Mouse (Mus musculus) heart, postnatal 25 days (tissue): Measurements from ENCODE around the gene Odf2. TPM values are rescaled to one million over a fixed set of nuclear protein-coding genes. Genes with fewer than 3 reads are reported as not detected.
"Not testable (repeated sequence)": the region's sequence is repeated elsewhere in the genome, so short reads cannot be mapped to it uniquely, and the experiment has no call there.

Experiments used
- DNase-seq: peaks from one replicate; pipeline ENCODE4 v3.0.0; 2022; ENCODE audit warnings: low spot score
- intact Hi-C: fragments of 180-260 bp; cut with DNase I; formaldehyde crosslinking; loops from one replicate; pipeline ENCODE4 v1.15.1; 2025
- total RNA-seq, 2 experiments: library from RNA; stranded (reverse); gene quantifications; 2 replicates each; pipeline ENCODE4 v1.2.3; 2021

Odf2 gene
- total RNA-seq, 2 experiments from 2014 or later, result 20.2 to 23.2 TPM

DNA sequence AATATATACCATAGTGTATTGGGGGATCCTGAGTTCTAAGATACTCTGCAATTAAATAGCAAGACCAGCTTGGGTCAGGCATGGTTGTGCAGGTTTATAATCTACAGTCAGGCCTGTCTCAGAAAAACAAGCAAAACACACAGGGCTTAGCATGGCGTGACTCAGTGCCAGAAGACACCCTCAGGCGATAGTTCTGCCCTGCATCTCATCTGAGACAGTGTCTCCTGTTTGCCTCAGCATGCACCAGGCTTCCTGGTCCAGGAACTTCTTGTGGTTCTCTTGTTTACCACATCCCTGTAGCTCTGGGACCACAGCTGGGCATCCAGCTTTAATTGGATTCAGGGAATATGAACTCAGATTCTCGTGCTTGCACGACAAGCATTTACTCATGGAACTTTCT, 23.9 kb upstream of the Odf2 start:
- DNase-seq, result no peak
- intact Hi-C loops, result no loop called here

DNA sequence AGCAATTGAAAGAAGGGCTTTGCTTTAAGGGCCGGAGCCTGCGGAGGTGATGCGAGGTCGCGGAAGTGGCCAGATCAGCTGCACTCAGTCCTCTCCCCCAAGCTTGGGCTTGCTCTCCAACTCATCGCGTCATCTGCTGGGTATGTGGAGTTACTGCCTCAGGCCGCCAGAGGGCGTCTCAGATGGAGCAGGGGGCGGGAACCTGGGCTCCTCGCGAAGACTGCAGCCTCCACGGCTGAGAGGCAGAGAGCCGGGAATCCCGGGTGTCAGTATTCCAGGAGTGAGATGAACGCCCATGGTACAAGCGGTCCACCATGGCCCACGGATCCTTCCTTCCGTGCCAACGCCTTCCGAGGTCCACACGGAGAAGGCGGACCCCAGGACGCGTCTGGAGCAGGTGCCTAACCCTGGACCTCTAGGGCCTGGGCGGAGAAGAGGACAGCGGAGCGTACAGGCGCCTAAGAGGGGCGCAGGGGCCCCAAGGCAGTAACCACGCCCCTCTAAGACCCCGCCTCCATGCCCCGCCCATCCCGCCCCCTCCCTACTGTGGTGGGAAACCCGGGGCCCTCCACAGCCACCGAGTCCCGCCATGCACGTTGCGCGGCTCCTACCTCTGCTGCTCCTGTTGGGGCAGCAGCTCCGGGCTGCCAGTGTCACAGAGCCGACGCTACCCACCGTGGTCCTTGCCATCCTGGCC, 19.9 kb upstream of the Odf2 start, which contains the start of gene Cercam:
Gene Cercam (plus strand): TSS at position 216 of the 697 bp plus-strand sequence.
- intact Hi-C loops, result no loop called here
- peak; percentile 75 for DNase-seq

DNA sequence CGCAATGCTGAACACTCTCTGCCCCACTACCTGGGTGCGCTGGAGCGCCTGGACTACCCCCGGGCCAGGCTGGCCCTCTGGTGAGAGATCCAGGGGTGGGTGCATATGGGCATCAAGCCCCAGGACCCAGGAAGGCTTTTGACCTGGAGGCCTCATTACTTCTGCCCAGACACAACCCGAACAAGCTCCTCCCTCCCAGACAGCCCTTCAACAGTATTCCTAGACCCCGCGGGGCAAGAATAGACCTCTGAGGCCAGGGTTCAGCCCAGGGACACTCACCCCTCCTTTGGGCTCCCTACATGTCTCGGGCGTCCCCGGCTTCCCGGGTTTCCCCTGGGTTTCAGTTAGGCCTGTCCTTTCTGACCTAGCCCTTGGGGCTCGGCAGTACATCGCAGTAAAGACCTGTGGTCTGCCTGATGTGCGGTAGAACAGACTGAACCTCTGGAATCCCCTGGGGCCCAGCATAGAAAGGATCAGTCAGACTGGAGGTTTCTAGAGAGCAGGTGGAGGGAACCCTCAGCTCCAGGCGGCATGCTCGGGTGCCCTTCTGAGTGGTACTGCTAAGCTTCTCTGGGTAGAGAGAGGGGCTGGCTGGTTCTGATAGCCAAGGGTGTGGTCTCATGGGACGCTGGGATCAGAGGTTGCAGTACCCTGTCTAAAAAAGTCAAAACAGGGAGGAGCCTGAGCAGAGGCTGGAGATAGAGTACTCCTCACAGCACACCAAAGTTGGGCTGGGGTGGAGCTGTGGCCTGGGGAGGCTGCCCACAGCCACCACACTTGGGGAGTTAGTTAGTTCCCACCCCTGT, 19.2 kb upstream of the Odf2 start:
- intact Hi-C loops, result loop anchor here (5.0 kb wide), 1 partner anchor 107 kb away; no protein-coding TSS in a partner anchor
- DNase-seq, result peak; percentile 51

DNA sequence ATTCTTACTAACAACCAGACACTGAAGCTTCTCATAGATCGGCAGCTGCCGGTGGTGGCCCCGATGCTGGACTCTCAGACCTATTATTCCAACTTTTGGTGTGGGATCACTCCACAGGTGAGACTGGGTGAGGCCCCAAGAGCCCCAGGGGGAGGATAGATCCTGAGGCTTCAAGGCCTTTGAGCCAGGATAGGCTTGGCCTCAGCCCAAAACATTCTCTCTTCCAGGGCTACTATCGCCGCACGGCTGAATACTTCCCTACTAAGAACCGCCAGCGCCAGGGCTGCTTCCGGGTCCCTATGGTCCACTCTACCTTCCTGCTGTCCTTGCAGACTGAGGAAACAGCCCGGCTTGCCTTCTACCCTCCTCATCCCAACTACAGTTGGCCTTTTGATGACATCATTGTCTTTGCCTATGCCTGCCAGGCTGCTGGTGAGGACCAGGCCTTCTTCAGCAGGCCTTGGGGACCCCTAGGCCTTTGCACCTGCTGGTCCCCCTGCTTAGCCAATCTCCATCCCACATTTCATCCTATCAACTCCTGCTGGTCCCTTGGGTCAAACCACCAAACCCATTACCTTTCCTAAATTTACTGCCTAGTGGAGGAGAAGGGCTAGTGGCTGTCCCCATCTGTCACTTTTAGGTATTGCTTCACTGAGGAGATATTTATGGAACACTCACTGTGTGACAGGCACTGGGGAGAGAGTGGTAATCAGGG, 16.3 kb upstream of the Odf2 start:
- no peak for DNase-seq
- intact Hi-C loops, result loop anchor here (5.0 kb wide), 1 partner anchor 105 kb away; no protein-coding TSS in a partner anchor

DNA sequence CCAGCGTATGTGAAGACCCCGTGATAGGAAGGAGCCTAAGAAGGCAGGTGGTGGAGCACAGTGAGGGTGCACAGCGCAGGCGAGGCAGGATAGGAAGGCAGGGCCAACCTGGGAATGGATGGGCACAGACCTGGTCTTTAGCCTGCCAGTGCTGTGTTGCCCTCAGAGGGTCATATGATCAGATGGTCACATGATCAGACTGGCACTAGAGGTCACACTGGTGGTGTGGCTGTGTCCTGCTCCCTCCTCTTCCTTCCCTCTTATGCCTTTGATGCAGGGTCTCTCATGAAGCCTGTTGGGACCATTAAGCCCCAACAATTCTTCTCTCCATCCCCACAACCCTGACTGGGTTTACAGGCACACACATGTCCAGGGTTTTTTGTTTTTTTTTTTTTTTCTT, 15.2 kb upstream of the Odf2 start:
- no peak for DNase-seq
- intact Hi-C loops, result loop anchor here (5.0 kb wide), 1 partner anchor 104 kb away; no protein-coding TSS in a partner anchor

DNA sequence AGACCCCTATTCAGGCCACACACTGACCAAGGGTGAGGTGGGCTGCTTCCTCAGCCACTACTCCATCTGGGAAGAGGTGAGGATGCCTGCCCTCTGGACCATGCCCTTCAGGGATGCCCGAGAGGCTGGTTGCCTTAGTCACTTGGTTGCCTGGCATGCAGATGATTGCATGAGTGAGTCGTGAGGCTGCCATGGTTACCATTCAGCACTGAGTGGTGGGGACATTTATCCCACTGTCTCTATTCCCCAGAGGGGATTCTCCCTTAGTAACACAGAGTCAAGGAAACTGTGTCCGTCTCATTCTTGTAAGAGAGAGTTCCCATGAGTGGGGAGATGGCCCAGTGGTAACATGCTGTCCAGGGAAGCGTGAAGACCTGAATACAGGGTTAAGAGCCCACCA, 11.0 kb upstream of the Odf2 start:
- DNase-seq, result no peak
- intact Hi-C loops, result no loop called here

DNA sequence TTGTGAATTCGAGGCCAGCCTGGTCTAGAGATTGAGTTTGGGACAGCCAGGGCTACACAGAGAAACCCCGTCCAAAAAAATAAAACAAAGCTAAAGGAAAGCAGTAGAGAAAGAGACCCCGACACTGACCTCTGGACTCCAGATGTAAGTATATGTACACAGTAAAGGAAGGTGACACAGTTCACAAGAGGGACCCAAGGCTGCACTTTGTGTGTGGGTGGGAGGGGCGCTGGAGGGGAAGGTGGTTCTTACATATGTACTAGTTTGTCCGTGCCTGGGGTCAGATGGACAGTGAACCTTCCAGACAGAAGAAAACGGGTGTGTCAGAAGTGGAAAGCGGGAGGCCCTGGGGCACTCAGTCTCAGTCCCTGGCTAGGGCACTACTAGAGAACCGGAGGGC, 9.8 kb upstream of the Odf2 start:
- intact Hi-C loops, result no loop called here
- DNase-seq, result no peak

DNA sequence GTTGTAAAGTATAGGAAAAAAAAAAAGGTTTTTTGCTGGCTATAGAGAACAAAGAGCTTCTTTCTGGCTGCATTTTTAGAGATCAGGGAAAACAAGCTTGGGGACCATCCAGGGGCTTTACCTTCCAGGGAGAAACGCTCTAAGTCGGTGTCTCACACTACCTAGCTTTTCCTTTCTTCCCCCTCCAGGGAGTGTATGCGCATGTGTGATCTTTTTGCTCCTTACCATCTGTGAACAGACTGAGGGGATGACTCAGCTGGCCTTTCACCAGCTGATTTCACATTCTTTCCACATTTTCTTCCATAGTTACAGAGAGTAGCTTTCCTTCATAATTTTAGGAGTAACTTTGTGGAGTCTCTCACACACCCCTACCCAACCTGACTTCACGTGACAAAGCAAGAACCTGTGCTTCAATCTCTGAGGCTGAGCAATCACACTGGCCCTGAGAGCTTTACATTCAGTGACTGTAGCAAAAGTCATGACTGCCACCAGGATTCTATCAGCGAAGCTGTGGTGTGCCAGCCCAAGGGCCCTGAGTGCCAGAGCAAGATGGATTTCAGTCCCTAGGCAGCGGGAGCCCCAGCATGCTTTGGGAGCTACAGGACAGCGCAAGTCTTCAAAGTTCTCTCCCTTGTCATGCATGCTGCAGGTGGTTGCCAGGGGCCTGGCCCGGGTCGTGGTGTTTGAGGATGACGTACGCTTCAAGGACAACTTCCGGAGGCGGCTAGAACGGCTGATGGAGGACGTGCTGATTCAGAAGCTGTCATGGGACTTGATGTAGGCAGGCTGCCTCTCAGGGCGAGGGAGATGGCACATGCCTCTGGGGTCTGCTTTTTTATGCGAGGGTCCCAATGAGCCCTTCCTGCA, 8.8 kb upstream of the Odf2 start:
- DNase-seq, result no peak
- intact Hi-C loops, result no loop called here

DNA sequence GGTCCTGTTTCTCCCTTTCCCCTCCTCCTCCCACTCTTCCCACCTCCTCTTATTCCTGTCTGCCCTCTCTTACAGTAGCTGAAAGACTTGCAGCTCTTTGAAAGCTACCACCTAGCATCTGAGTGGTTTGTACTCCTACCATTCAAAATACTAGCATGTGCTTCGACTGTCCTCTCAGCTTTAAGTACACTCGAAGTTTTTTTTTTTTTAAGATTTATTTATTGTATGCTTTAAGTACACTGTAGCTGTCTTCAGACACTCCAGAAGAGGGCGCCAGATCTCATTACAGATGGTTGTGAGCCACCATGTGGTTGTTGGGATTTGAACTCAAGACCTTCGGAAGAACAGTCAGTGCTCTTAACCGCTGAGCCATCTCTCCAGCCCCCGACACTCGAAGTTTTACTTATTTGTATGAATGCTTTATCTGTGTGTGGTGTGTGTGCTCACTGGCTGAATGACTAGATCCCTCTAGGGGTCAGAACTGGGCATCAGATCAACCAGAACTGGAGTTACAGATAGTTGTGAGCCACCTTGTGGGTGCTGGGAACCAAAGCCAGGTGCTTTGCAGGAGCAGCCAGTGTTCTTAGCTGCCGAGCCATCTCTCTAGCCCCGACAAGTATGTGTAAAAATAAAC, 2.2 kb upstream of the Odf2 start:
- intact Hi-C loops, DNase-seq: not testable (repeated sequence)

DNA sequence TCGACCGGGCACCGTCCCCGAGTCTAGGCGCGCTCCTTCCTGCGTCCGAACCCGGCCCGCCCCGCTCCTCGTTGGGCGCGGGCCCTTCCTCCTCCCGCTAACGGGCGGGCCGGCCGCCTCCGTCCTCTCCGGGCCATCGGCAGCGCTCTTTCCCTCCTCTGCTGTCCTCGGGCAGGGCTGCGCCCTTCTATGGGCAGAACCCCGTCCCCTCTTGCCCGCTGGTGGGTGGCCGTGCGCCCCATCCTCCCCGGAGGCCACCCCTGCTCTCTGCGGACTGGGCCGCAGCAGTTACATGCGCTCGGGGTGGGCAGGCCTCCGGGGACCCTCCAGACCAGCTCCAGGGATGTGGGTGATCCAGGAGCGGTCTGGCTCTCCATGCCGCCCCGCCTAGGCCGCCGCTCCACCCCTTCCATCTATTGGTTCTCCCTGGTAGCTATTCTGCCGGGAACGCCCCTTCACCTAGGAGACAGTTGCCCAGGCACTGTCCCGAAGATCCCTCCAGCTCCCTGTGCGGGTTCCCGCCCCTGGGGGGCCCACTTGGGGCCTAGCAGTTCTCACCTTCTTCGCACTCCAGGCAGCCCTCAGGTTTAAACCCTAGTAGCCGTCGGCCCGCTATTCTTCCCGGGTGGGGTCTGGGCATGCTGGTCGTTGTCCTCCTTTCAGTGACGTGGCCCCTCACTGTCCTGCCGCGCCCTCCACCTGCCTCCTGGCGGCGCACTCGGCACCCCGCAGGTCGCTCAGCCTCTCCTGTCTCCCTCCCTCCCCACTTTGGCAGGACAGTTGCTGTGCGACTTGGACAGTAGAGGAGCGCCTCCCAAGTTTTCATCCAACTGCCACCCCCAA, 1.2 kb downstream of the Odf2 start:
- intact Hi-C loops, result loop anchor here (2.0 kb wide), 1 partner anchor 43 kb away; no protein-coding TSS in a partner anchor
- peak; percentile 74 for DNase-seq

DNA sequence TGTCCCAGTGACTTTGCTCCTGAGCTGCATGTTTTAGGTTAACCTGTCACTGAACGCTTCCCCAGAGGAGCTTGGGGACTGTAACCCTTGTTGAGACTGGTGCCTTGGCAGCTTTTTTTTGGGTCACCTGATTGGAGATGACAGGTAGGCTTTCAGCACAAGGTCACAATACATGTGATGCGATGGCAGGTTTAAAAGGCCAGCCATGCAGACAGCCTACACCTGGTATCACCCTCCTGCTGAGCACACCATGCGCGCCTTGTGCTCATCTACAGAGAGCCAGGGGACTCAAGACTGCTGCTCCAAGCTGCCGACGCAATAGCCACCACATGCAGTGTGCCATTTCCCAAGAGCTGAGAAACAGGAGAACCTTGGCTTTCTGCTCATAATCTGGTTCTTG, 2.8 kb downstream of the Odf2 start:
- intact Hi-C loops, result no loop called here
- DNase-seq, result no peak

DNA sequence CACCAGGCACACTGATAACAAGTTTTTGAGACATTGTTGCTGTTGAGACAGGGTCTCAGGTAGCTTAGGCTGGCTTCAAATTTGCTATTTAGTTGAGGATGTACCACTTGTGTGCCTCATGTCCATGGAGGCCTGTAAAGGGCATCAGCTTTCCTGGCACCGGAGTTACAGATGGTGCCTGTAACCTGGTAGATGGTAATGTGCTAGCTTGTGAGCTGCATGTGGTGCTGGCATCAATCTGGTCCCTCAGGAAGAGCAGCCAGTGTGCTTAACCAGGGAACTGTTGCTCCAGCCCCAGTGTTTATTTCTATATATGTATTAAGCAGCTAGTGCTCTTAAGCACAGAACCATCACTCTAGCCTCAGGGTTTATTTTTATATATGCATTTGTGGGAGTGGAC, 7.0 kb downstream of the Odf2 start:
- intact Hi-C loops, result no loop called here
- no peak for DNase-seq

DNA sequence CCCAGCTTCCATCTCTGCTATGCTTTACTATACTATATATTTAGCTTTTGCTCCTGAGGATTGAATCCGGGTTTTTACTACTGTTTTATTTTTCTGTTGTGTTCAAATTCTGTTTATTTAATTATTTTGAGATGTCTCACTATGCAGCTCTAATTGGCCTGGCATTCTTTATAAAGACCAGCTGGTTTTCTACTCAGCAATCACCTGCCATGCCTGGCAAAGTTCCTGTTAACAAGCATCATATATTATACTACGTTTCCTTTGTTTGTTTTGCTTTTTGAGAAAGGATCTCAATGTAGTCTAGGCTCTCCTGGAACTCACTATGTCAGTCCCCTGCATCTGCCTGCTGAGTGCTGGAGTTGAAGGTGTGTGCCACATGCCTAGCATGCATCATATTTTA, 8.3 kb downstream of the Odf2 start:
- DNase-seq, result no peak
- intact Hi-C loops, result no loop called here

DNA sequence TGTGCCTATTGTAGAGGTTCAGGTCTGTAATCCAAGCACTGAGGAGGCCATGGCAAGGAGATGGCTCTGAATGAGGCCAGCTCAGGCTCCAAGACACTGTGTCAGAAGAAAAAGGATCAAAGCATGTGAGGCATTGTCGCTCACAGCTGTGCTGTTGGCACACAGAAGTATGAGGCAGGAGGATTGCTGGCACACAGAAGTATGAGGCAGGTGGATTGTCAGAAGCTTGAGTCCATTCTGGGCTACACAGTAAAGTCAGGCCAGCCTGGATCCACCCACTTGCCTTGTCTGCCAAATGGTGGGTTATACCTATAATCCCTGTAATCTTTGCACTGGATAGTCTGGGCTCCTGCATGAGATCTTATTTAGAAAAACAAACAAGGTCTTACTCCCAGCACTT, 9.1 kb downstream of the Odf2 start:
- DNase-seq, result no peak
- intact Hi-C loops, result no loop called here

DNA sequence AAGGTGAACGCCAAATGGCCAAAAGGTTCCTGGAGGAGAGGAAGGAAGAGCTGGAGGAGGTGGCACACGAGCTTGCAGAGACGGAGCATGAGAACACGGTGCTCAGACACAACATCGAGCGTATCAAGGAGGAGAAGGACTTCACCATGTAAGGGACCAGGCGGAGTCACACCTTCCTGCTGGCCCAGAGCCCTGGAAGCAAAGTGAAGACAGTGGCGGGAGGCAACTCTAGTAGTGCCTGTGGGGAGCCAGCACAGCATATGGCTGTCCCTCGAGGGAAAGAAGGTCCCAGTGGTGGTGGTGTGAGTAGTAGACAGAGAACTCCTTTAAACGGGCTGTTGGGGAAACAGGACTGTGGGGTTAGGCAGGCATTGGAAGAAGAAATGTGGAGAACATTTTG, 13.2 kb downstream of the Odf2 start:
- intact Hi-C loops, result no loop called here

DNA sequence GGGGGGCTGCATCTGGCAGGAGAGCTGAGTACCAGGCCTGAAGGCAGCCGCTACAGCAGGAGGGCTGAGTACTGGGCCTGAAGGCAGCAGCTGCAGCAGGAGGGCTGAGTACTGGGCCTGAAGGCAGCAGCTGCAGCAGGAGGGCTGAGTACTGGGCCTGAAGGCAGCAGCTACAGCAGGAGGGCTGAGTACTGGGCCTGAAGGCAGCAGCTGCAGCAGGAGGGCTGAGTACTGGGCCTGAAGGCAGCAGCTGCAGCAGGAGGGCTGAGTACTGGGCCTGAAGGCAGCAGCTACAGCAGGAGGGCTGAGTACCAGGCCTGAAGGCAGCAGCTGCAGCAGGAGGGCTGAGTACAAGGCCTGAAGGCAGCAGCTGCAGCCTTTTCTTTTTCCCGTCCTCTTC, 19.1 kb downstream of the Odf2 start:
- DNase-seq, intact Hi-C loops: not testable (repeated sequence)

More for the DNA sequence above, 13.2 kb downstream of the Odf2 start:
- DNase-seq, result no peak

DNA sequence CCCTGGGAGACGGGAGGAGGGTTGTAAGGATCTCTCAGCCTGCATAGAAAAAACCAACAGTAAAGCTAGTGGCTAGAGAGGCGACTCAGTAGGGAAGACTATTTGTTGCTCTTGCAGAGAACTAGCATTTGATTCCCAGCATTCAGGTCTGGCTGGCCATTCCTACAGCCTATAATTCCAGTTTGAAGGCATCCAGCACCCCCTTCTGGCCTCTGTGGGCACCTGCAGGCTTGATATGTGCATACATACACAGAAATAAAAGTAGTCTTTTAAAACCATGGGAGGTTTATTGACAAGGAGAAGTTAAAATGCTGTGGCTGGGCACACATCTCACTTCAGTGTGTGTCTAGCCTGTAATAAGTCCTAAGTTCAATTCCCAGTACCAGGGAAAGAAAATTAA, 21.0 kb downstream of the Odf2 start:
- no peak for DNase-seq
- intact Hi-C loops, result no loop called here

DNA sequence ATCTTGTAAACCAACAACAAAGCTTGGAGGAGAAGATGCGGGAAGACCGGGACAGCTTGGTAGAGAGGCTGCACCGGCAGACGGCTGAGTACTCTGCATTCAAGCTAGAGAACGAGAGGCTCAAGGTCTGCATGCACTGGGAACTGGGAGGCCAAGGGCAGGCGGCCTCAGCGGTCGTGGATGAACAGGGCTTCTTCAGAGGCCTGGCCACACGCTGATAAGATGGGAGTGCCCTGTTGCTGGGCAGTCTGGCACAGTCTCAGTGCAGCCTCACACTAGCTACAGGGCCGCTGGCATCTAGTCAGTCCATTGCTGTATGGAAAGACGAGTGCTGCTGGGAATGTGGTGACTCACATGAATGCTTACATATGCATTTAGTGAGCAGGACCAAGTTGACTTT, 28.6 kb downstream of the Odf2 start:
- intact Hi-C loops, result no loop called here
- DNase-seq, result no peak
